Mouse (Mus musculus) forebrain, postnatal 0 days (tissue): ENCODE measurements around the gene Rtcb. TPM values are rescaled to one million over a fixed set of nuclear protein-coding genes. Genes with fewer than 3 reads are reported as not detected.

Experiments used
- ATAC-seq: fragments of 200-750 bp; cut with Nextera tagmentation; 2 replicates; pipeline ENCODE4 v1.8.0; 2017; ENCODE audit warnings: mild to moderate bottlenecking, moderate library complexity
- DNase-seq: peaks from one replicate; pipeline ENCODE4 v3.0.0-alpha.2; 2015
- H3K27ac ChIP-seq: fragments of 300-500 bp; sonication (generic); 2 replicates; pipeline ENCODE4 v1.5.1; 2014; ENCODE audit warnings: low read depth, mild to moderate bottlenecking, antibody characterized with exemption, low read length, moderate library complexity, mixed read lengths
- H3K27me3 ChIP-seq: fragments of 300-500 bp; sonication (generic); 2 replicates; pipeline ENCODE4 v1.6.1; 2014; ENCODE audit warnings: mild to moderate bottlenecking, low read length, mixed read lengths; ENCODE audit not compliant: insufficient read depth
- H3K36me3 ChIP-seq: fragments of 300-500 bp; sonication (generic); 2 replicates; pipeline ENCODE4 v1.6.1; 2014; ENCODE audit warnings: mild to moderate bottlenecking, moderate library complexity; ENCODE audit not compliant: insufficient read depth
- H3K4me1 ChIP-seq: fragments of 300-500 bp; sonication (generic); 2 replicates; pipeline ENCODE4 v1.6.1; 2014; ENCODE audit warnings: antibody characterized with exemption; ENCODE audit not compliant: insufficient read depth
- H3K4me2 ChIP-seq: fragments of 300-500 bp; sonication (generic); 2 replicates; pipeline ENCODE4 v1.6.1; 2014; ENCODE audit warnings: low read depth, mild to moderate bottlenecking, moderate library complexity
- H3K4me3 ChIP-seq: fragments of 300-500 bp; sonication (generic); 2 replicates; pipeline ENCODE4 v1.5.1; 2014; ENCODE audit warnings: low read depth, low read length, mixed read lengths
- H3K9ac ChIP-seq: fragments of 300-500 bp; sonication (generic); 2 replicates; pipeline ENCODE4 v1.6.1; 2014; ENCODE audit warnings: mild to moderate bottlenecking
- H3K9me3 ChIP-seq: fragments of 300-500 bp; sonication (generic); 2 replicates; pipeline ENCODE4 v1.6.1; 2016; ENCODE audit warnings: low read length
- CTCF ChIP-seq: sonication (generic); IDR thresholded peaks from 2 replicates; pipeline ENCODE4 v1.5.1; 2016; ENCODE audit warnings: antibody characterized with exemption, control low read depth, low read depth
- WGBS: fragments of 180-500 bp; shearing (Covaris S2); extraction: QIAGEN DNeasy Blood & Tissue Kit; methylation state at CpG from one replicate; pipeline ENCODE4 v1.1.7; 2014; 5-methylcytosine and 5-hydroxymethylcytosine counted together
- polyA plus RNA-seq: library from polyadenylated mRNA; unstranded; fragments of >200 nt; fragmentation: Nextera tagmentation; extraction: Ambion mirVana; gene quantifications from 2 replicates; pipeline ENCODE4 v1.2.1, GENCODE M21; 2015
- total RNA-seq: library from RNA; depleted of rRNA; stranded (reverse); fragments of >200 nt; gene quantifications from 2 replicates; pipeline ENCODE4 v1.2.3, GENCODE M21; 2014

Rtcb gene
- total and polyA plus RNA-seq, 2 experiments from 2014 or later, result 134 to 182 TPM

DNA sequence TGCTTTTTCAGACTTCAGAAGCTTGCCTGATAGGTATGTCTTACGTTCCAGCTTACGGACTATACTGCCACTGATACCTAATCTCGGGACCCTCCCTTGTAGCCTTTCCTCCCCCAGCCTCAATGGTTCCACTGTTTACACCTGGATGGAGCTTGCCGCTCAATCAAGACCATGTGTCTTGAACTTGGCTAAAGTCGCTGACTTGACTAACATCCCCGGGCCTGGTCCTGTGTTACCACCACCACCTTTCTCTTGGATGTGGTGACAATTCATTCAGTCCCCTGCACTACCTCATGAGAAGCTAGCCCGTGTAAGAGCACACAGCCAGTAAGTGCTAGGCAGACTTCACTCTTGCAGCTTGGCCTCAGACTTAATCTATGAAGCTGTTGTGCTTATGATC is 6.7 kb upstream of the Rtcb start:
- no peaks in the 10 kb centered on the region for H3K4me1 ChIP-seq
- H3K36me3 ChIP-seq, result no peaks in the 10 kb centered on the region
- no peak overlapping the region for H3K9ac ChIP-seq
- no peak for DNase-seq
- no peak overlapping the region for H3K4me2 ChIP-seq
- no peaks in the 10 kb centered on the region for H3K27me3 ChIP-seq
- H3K4me3 ChIP-seq, result no peak overlapping the region
- 86% methylated on average over 7 of the region's 7 CpGs for WGBS
- no peaks in the 10 kb centered on the region for H3K9me3 ChIP-seq
- H3K27ac ChIP-seq, result no peak overlapping the region
- no peak for ATAC-seq
- TF ChIP-seq CTCF, result no peak

- Histone ChIP-seq H3K9me3 (no peaks in the 10 kb centered on the region), H3K4me2 (no peak overlapping the region), H3K4me3 (no peak overlapping the region), H3K36me3 (no peaks in the 10 kb centered on the region), H3K9ac (no peak overlapping the region), H3K27me3 (no peaks in the 10 kb centered on the region), H3K4me1 (no peaks in the 10 kb centered on the region), H3K27ac (no peak overlapping the region)
- 73% methylated on average over 9 of the region's 9 CpGs for WGBS
- ATAC-seq (no peak), DNase-seq (no peak)
- no peak for TF ChIP-seq CTCF
Measured at GRCm38 (mm10) chr10:85962897-85963296, 5.3 kb upstream of the Rtcb start.

- Histone ChIP-seq H3K4me2 (peak overlapping the region; percentile 80), H3K27me3 (no peaks in the 10 kb centered on the region), H3K4me1 (0 out of 2 replicates have a peak, but pooled peaks cover 4% of the 10 kb centered on the region), H3K27ac (peak overlapping the region; percentile 80), H3K4me3 (peak overlapping the region; percentile 99), H3K9ac (peak overlapping the region; percentile 83), H3K36me3 (peaks cover 30% of the 10 kb centered on the region), H3K9me3 (no peaks in the 10 kb centered on the region)
- no peak for DNase-seq
- ATAC-seq, result peak; percentile 16
- TF ChIP-seq CTCF, result no peak
- WGBS, result 4% methylated on average over 20 of the region's 20 CpGs
Measured at GRCm38 (mm10) chr10:85956871-85957419, 678 bp downstream of the Rtcb start.

GRCm38 (mm10) chr10:85954429-85954828 is 3.2 kb downstream of the Rtcb start:
- no peak for ATAC-seq
- TF ChIP-seq CTCF, result no peak
- H3K27ac ChIP-seq, result no peak overlapping the region
- no peaks in the 10 kb centered on the region for H3K27me3 ChIP-seq
- H3K4me1 ChIP-seq, result 0 out of 2 replicates have a peak, but pooled peaks cover 4% of the 10 kb centered on the region
- no peak overlapping the region for H3K9ac ChIP-seq
- H3K4me2 ChIP-seq, result no peak overlapping the region
- H3K4me3 ChIP-seq, result no peak overlapping the region
- no peak for DNase-seq
- H3K9me3 ChIP-seq, result no peaks in the 10 kb centered on the region
- 76% methylated on average over 2 of the region's 2 CpGs for WGBS
- H3K36me3 ChIP-seq, result peaks cover 50% of the 10 kb centered on the region

DNA sequence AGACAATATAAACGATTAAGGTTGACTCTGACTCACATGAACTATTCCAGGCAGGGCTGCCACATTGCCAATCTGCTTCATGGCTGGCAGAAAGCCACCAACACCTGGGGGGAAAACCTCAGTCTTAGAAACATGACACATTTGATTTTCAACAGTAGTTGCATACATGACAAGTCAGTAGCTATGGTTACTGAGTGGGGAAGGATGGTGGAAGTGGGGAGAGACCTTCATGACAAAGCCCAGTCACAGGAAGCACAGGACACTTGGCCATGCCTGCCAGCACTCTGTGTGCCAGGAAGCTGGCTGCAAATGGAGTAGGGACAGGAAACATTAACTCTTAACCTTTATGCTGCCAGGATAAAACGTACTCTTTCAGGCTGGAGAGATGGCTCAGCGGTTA is 4.2 kb downstream of the Rtcb start:
- Histone ChIP-seq H3K9ac (no peak overlapping the region), H3K4me2 (no peak overlapping the region), H3K9me3 (no peaks in the 10 kb centered on the region), H3K27me3 (no peaks in the 10 kb centered on the region), H3K4me3 (no peak overlapping the region), H3K4me1 (0 out of 2 replicates have a peak, but pooled peaks cover 4% of the 10 kb centered on the region), H3K27ac (no peak overlapping the region), H3K36me3 (peaks cover 61% of the 10 kb centered on the region)
- 80% methylated on average over 3 of the region's 3 CpGs for WGBS
- ATAC-seq, result no peak
- TF ChIP-seq CTCF, result no peak
- DNase-seq, result no peak

DNA sequence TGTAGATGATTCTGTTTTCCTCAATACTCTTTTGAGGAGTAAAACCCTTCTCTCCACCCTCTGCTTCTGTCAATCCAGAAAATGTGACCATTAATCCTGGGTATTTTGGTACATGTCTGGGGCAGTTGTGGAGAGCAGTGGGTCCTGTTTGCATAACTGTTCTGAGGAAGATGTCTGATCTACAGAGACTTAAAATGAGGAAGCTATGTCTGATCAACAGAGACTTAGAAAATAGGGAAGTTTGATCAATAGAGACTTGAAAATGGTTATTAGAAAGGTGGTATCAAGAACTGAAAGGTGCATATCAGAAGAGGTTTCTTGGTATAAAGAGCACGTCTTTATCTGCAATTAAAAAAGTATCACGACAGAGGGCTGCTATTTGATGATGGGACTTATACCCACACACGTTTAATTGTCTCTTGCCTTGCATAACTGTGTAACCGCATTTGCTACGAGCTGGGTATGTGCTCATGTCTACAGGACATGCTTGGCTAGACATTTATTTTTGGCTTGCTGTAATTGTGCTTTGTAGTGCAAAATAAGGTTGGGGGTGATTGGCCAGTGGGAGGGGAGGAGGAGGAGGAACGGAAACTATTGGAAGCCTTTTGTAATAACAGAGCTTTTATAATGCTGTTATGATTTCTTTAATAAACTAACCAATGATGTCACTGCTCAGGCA is 5.7 kb downstream of the Rtcb start:
- H3K36me3 ChIP-seq, result peaks cover 70% of the 10 kb centered on the region
- no peak overlapping the region for H3K4me2 ChIP-seq
- TF ChIP-seq CTCF, result no peak
- H3K9me3 ChIP-seq, result no peaks in the 10 kb centered on the region
- DNase-seq, result no peak
- H3K27me3 ChIP-seq, result no peaks in the 10 kb centered on the region
- no peak for ATAC-seq
- no peak overlapping the region for H3K27ac ChIP-seq
- H3K4me1 ChIP-seq, result 0 out of 2 replicates have a peak, but pooled peaks cover 4% of the 10 kb centered on the region
- whole genome bisulfite sequencing, result 83% methylated on average over 6 of the region's 6 CpGs
- no peak overlapping the region for H3K4me3 ChIP-seq
- no peak overlapping the region for H3K9ac ChIP-seq

DNA sequence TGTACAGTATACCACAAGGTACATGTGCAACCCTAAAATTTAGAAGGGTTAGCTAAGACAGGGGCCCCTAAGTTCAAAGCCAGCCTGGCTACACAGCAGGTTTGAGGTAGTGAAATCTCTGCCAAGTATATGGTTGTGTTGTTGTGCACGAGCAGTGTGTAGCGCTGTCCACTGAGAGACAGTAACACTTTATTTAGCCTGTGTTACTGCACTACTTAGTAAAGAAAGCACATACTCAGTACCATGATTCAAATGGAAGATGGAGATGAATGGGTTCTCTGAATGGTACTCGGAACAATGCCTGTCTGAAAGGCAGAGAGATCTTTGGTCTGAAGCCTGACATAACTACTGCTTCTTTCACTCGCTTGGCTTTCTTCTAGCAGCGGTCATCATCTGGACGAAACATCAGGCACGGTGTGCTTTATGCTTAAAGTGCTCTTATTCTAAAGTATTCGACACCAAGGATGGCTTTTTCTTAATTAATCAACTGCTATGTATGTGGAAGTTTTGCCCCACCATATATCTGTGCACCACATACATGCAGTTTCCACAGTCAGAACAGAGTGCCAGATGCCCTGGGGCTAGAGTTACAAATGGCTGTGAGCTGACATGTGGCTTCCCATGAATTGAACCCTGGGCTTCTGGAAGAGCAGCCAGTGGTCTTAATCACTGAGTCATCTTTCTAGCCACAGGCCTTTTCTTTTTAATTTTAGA is 9.0 kb downstream of the Rtcb start:
- Histone ChIP-seq H3K27me3 (no peaks in the 10 kb centered on the region), H3K9ac (no peak overlapping the region), H3K36me3 (peaks cover 82% of the 10 kb centered on the region), H3K4me3 (no peak overlapping the region), H3K4me1 (no peaks in the 10 kb centered on the region), H3K4me2 (no peak overlapping the region), H3K27ac (no peak overlapping the region), H3K9me3 (no peaks in the 10 kb centered on the region)
- TF ChIP-seq CTCF, result no peak
- peak; percentile 34; the same call in 1 of the 2 replicates for ATAC-seq
- DNase-seq, result no peak
- 68% methylated on average over 8 of the region's 8 CpGs for WGBS
